Mouse (Mus musculus) c-Kit-positive CD71-negative TER-119-negative erythroid progenitor cells, embryonic 14.5 days (primary cell): ENCODE measurements around the gene Ndfip2.
A peak's percentile ranks its signal among the peaks of the same experiment; 100 is the strongest.

ENCODE experiments used
- DNase-seq: peaks from one replicate; pipeline ENCODE4 v3.0.0-alpha.2; 2013; ENCODE audit warnings: low read depth

The Ndfip2 gene

DNA sequence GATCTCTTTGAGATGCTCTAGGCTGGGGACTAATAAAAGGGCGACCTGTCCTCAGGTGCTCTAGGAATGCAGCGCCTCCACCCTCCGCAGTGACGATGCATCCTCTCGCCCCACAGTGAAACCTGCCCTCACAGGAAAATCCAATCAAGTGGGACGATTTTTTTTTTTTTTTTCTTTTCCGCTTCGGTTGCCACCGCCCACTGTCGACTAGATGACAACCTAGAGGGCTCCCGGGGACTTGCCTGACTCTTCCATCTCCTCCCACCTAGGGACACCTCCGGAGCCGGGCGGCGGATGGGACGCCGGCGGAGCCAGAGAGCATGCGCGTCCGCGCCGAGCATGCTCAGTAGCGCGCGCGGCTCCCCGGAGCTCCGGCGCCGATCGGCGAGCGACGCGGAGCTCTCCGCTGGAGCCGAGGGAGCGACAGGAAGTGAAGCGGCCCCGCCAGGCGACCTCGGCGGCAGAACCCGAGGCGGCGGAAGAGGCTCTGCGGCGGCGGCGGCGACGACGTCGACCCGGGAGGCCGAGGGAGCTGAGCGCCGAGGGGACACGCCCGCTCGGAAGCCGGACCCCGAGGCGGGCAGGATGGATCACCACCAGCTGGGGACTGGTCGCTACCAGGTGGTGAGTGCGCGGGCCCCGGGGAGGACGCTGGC, at the start of gene Ndfip2:
Gene Ndfip2 (plus strand): TSS at position 195 of the 656 bp plus-strand sequence.
- DNase-seq = peak; percentile 64

GRCm38 (mm10) chr14:105219525-105220376, 38.6 kb upstream of the Ndfip2 start:
- no peak for DNase-seq

DNA sequence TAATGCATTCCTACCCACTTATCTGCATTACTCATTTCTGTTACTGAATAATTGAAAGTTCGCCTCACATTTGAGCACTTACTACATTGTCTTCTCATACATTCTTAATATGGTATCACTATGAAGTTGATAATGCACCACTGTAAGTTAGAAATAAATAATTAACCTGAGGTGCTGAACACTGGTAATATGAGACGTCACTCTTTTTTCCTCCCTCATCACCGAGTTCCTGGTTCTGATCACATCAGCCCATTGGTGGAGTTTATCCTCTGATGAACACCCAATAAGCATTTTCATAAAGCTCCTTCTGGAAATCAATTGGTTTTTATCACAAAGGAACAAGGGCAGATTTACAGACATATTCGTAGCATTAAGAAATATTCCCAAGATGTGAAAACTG, 36.1 kb upstream of the Ndfip2 start:
- DNase-seq = no peak

DNA sequence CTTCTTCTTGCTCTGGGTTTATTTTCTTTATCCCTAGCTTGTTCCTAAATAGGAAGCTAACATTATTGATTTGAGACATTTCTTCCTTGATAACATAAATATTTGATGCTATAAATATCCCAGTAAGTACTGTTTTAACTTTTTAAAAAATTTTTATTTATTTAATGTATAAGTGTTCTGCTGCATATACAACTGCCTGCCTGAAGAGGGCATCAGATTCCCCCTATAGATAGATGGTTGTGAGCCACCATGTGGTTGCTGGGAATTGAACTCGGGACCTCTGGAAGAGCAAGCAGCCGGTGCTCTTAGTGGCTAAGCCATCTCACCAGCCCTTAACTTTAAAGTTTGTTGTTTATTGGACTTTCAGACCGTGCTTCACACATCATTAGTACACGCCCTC, 32.6 kb upstream of the Ndfip2 start:
- no peak for DNase-seq

- peak; percentile 48 for DNase-seq
Observed at GRCm38 (mm10) chr14:105232421-105232820, 26.0 kb upstream of the Ndfip2 start.

DNA sequence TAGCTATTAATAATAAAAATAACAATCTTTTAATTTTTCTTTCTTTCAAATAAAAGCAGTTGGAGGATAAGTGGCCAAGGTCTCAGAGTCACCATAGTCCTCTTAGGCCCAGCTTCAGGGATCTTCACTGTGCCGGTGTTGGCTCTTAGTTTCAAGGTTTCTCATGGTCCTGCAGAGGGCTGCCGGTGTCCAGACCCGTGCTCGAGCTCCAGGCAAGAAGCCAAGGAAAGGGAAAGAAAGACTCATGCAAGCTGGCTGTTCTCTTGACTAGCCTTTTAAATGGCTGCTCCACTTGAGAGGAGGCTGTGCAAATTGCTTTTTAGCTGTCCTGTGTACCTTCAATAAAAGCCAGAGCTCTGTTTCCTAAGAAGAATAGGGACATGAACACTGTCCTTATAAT, 21.8 kb upstream of the Ndfip2 start:
- DNase-seq = no peak

GRCm38 (mm10) chr14:105237736-105238135, 20.6 kb upstream of the Ndfip2 start:
- DNase-seq = no peak

- no peak for DNase-seq
Observed at GRCm38 (mm10) chr14:105238450-105239038, 19.8 kb upstream of the Ndfip2 start.

GRCm38 (mm10) chr14:105240120-105240519, 18.3 kb upstream of the Ndfip2 start:
- DNase-seq = no peak

GRCm38 (mm10) chr14:105243805-105244443, 14.4 kb upstream of the Ndfip2 start:
- no peak for DNase-seq

DNA sequence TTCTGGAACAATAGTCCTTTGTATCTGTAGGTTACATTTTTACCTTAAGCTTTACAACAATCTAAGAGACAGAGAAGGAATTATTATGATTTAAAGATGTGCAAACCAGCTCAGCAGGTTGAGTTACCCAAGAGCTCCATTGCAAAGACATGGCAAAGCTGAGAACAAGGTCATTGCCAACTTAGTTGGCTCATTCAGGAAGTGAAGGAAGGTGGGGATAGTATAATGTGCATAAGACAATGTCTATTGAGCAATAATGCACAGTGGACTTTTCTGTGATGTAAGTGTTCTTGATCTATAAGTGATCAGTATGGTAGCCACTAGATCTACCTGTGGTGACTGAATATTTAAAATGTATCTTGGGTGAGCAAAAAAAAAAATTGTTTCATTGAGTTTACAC, 7.3 kb upstream of the Ndfip2 start:
- DNase-seq = no peak

- no peak for DNase-seq
Observed at GRCm38 (mm10) chr14:105253304-105253703, 5.1 kb upstream of the Ndfip2 start.

- DNase-seq = no peak
Observed at GRCm38 (mm10) chr14:105254401-105254800, 4.0 kb upstream of the Ndfip2 start.

GRCm38 (mm10) chr14:105255620-105256019, 2.8 kb upstream of the Ndfip2 start:
- no peak for DNase-seq

DNA sequence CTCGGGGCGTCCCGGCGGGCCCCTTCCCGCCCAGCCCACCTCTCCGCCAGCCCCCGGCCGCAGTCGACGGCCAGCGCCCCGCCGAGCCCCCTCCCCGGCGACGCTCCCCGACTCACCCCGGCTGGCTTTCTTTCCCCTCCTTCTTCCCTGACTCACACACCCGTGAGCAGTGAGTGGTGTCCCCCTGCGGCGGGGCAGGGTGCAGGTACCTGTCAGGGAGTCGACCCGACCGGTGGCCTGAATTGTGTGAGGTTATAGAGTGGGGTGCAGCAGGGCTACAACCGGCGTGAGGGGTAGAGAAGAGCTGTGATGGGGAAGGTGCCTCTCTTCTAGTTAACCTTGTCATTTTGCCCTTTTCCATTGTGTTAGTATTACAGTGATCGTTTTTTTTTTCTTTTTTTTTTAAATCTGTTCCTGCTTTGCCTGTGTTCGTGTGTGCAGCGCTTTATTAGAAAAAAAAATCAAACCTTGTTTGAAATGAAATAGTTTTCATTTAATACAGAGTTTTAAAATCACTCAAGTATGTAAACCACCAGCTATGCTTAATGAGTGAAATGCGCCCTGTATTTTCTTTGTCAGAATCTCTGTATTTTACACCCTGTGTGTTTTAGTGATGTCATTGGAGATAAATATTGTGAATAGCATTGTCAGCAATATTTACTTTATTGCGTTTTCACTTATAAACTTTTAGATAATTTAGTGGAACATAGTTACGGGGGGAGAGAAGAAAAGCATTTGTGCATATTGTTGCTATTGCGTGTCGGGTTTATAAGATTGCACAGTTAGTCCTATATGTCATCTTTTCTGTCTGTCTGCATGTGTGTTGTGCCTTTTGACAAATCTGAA, 885 bp downstream of the Ndfip2 start:
- peak; percentile 18 for DNase-seq

DNA sequence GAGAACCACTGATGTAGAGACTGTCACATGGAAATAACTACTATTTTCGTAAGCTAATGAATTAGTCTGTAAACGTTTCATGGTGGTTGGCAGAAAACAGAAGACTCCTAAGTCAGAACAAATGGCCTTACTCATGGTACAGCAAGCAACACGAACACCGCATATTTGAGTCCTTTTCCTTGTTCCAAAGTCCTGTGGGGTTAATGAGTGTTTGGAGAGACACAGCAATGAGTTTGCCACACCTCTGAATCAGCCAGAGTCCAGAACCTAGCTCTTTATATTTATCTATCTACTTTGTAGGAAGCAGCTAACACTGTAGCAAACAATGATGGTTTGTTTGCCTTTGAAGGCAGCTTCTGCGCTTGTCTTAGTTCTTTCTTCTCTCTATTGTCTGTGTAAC, 4.5 kb downstream of the Ndfip2 start:
- DNase-seq = no peak

DNA sequence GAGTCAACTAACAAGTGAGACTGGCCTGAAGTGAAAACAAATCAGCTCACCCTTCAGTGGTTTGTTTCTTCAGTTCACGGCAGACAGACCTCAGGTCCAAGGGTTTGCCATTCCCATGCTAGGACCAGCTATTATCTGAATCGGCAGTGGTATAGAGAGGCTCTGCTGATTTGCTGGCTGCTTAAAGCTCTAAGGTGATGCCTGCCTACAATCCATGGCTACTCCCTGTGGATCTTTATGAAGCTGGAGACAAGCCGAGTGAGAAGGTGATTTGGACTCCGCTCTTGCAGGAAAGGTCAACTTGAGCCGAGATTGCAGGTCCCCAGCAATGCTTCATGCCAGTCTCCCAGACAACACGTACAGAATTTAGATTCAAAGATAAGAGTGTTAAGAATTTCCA, 8.7 kb downstream of the Ndfip2 start:
- DNase-seq = no peak

DNA sequence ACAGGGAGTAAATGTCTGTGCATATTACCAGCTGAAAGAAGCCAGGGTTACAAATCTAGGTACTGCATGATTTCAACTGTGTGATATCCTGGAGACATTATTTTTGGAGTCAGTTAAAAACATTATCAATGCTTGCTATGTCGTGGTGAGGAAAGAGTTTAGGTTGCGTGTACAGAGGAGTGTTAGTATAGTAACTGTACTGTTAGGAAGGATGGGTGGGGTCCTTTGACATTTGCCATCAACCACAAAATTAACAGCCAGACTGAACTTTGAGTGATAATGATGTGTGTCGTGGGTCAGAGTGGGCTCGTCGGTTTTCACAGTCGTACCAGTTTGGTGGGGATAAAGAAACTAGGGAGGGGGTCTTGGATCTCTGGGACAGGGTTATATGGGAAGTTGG, 13.7 kb downstream of the Ndfip2 start:
- DNase-seq = no peak

- DNase-seq = no peak
Observed at GRCm38 (mm10) chr14:105272539-105272938, 14.2 kb downstream of the Ndfip2 start.

DNA sequence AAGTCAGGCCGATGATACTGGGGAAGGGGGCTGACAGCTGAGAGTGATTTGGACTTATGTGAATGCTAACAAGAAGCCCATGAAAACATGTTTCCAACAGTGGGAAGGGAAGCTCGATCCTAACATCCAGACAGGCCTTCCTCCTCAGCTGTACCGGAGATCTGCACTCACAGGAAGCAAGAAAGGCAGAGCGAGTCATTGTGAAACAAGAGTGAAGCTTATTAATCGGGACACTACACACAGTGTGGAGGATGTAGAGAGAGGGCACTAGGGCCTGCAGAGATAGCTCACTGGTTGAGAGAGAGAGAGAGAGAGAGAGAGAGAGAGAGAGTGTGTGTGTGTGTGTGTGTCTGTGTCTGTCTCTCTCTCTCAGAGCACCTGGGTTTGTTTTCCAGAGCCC, 16.8 kb downstream of the Ndfip2 start:
- no peak for DNase-seq

- no peak for DNase-seq
Observed at GRCm38 (mm10) chr14:105277277-105277676, 18.9 kb downstream of the Ndfip2 start.

- DNase-seq = no peak
Observed at GRCm38 (mm10) chr14:105284062-105284461, 25.7 kb downstream of the Ndfip2 start.
